Mouse (Mus musculus): ENCODE data around the gene Ltn1.

Ltn1 gene

GRCm38 (mm10) chr16:87387444-87387977 is 44.9 kb downstream of the Ltn1 start:
- DNase-seq = no peak

GRCm38 (mm10) chr16:87384366-87384765 is 48.0 kb downstream of the Ltn1 start:
- DNase-seq = no peak

- no peak for DNase-seq
Observed at GRCm38 (mm10) chr16:87382996-87383395, 49.4 kb downstream of the Ltn1 start.

- DNase-seq = no peak
Observed at GRCm38 (mm10) chr16:87366445-87366844, 66.0 kb downstream of the Ltn1 start.

GRCm38 (mm10) chr16:87366035-87366434 is 66.4 kb downstream of the Ltn1 start:
- DNase-seq = no peak

GRCm38 (mm10) chr16:87364231-87364630 is 68.2 kb downstream of the Ltn1 start:
- no peak for DNase-seq

- DNase-seq = no peak
Observed at GRCm38 (mm10) chr16:87360096-87360495, 72.3 kb downstream of the Ltn1 start.

- no peak for DNase-seq
Observed at GRCm38 (mm10) chr16:87354748-87355147, 77.7 kb downstream of the Ltn1 start.

- peak; percentile 89 for DNase-seq
Observed at GRCm38 (mm10) chr16:87354075-87354583, 78.3 kb downstream of the Ltn1 start, which contains the start of gene N6amt1. Gene N6amt1, plus strand, starts transcription at chr16:87354185.

- no peak for DNase-seq
Observed at GRCm38 (mm10) chr16:87353605-87354004, 78.8 kb downstream of the Ltn1 start.

GRCm38 (mm10) chr16:87351386-87352105 is 80.9 kb downstream of the Ltn1 start:
- no peak for DNase-seq

- DNase-seq = no peak
Observed at GRCm38 (mm10) chr16:87348133-87348532, 84.3 kb downstream of the Ltn1 start.

- no peak for DNase-seq
Observed at GRCm38 (mm10) chr16:87341043-87341572, 91.3 kb downstream of the Ltn1 start.

GRCm38 (mm10) chr16:87334756-87335155 is 97.7 kb downstream of the Ltn1 start:
- no peak for DNase-seq

GRCm38 (mm10) chr16:87329986-87330385 is 102.4 kb downstream of the Ltn1 start:
- DNase-seq = no peak

All from right cerebral cortex, postnatal 4 days (tissue).